Mouse (Mus musculus): ENCODE data around the gene Sfmbt1. TPM values are rescaled to one million over a fixed set of nuclear protein-coding genes. Genes with fewer than 3 reads are reported as not detected.
A peak's percentile ranks its signal among the peaks of the same experiment; 100 is the strongest.

Sfmbt1 gene
- polyA plus RNA-seq, 1 experiment: 2.8 TPM

GRCm38 (mm10) chr14:30784614-30785013 is 70.0 kb downstream of the Sfmbt1 start:
- Histone ChIP-seq H3K4me3 (no peak overlapping the region), H3K79me2 (ENCODE audit: control insufficient read depth, insufficient read depth) (no peaks in the 10 kb centered on the region), H3K27me3 (ENCODE audit: control insufficient read depth, insufficient read depth, insufficient read length) (no peaks in the 10 kb centered on the region), H3ac (ENCODE audit: control insufficient read depth, insufficient read length) (no peak overlapping the region), H3K36me3 (ENCODE audit: control insufficient read depth, insufficient read depth) (peaks cover 3% of the 10 kb centered on the region), H3K4me2 (ENCODE audit: low read depth) (no peak overlapping the region)
- TF ChIP-seq POLR2A (IDR thresholded peaks at IDR 0.05; ENCODE audit: insufficient read length, low read depth): no peak
- TF ChIP-seq TCF3 (IDR thresholded peaks at IDR 0.05; ENCODE audit: insufficient read length, low read depth): no peak
- TF ChIP-seq MAX (IDR thresholded peaks at IDR 0.05; ENCODE audit: low read depth): no peak
- no peak for TF ChIP-seq USF1 (IDR thresholded peaks at IDR 0.05; ENCODE audit: low read depth)
- no peak for TF ChIP-seq TCF12 (IDR thresholded peaks at IDR 0.05; ENCODE audit: insufficient read depth, poor library complexity, severe bottlenecking)
- no peak for TF ChIP-seq POLR2AphosphoS2 (IDR thresholded peaks at IDR 0.05; ENCODE audit: insufficient read length, low read depth)
- TF ChIP-seq CEBPB (IDR thresholded peaks at IDR 0.05; ENCODE audit: insufficient read depth, poor library complexity, severe bottlenecking): no peak
- TF ChIP-seq MYOD1 (IDR thresholded peaks at IDR 0.05; ENCODE audit: control insufficient read depth in 1 of 3, insufficient read length in 2 of 3, low read depth in 2 of 3): no peak
- TF ChIP-seq MYOG (IDR thresholded peaks at IDR 0.05; ENCODE audit: control insufficient read depth in 1 of 3, insufficient read depth in 1 of 3, insufficient read length in 2 of 3, low read depth in 2 of 3): no peak
- no peak for TF ChIP-seq SRF (IDR thresholded peaks at IDR 0.05; ENCODE audit: control insufficient read depth, insufficient read length, low read depth)
- TF ChIP-seq REST (IDR thresholded peaks at IDR 0.05; ENCODE audit: insufficient read depth, insufficient read length): no peak
- TF ChIP-seq E2F4 (IDR thresholded peaks at IDR 0.05; ENCODE audit: insufficient read depth): no peak

GRCm38 (mm10) chr14:30789471-30789870 is 74.8 kb downstream of the Sfmbt1 start:
- H3ac ChIP-seq (ENCODE audit: control insufficient read depth, insufficient read length): no peak overlapping the region
- H3K4me2 ChIP-seq (ENCODE audit: low read depth): no peak overlapping the region
- no peaks in the 10 kb centered on the region for H3K79me2 ChIP-seq (ENCODE audit: control insufficient read depth, insufficient read depth)
- H3K27me3 ChIP-seq (ENCODE audit: control insufficient read depth, insufficient read depth, insufficient read length): no peaks in the 10 kb centered on the region
- H3K4me3 ChIP-seq: no peak overlapping the region
- peaks cover 3% of the 10 kb centered on the region for H3K36me3 ChIP-seq (ENCODE audit: control insufficient read depth, insufficient read depth)
- TF ChIP-seq E2F4 (IDR thresholded peaks at IDR 0.05; ENCODE audit: insufficient read depth) (no peak), MAX (IDR thresholded peaks at IDR 0.05; ENCODE audit: low read depth) (no peak), USF1 (IDR thresholded peaks at IDR 0.05; ENCODE audit: low read depth) (no peak), POLR2AphosphoS2 (IDR thresholded peaks at IDR 0.05; ENCODE audit: insufficient read length, low read depth) (no peak), REST (IDR thresholded peaks at IDR 0.05; ENCODE audit: insufficient read depth, insufficient read length) (no peak), MYOD1 (IDR thresholded peaks at IDR 0.05; ENCODE audit: control insufficient read depth in 1 of 3, insufficient read length in 2 of 3, low read depth in 2 of 3) (no peak)

DNA sequence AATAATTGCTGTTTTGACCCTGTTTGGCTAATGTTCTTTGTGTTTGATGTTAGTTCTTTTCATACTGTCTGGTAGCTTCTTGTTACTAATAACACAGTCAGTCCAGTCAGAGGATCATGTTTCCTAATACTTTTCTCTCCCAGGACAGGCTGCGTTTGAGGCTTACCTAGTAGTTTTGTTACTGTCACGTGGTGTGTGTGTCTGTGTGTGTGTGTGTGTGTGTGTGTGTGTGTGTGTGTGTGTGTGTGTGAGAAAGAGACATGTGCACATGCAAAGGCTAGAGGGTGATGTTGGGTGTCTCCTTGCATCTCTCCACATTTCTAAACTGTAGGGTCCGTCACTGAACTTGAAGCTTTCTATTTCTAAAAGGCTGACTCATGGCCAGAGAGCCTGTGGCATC is 78.2 kb downstream of the Sfmbt1 start:
- Histone ChIP-seq H3K4me2 (ENCODE audit: low read depth) (no peak overlapping the region), H3K4me3 (no peak overlapping the region), H3K27me3 (ENCODE audit: control insufficient read depth, insufficient read depth, insufficient read length) (no peaks in the 10 kb centered on the region), H3K36me3 (ENCODE audit: control insufficient read depth, insufficient read depth) (no peaks in the 10 kb centered on the region), H3K79me2 (ENCODE audit: control insufficient read depth, insufficient read depth) (no peaks in the 10 kb centered on the region), H3ac (ENCODE audit: control insufficient read depth, insufficient read length) (no peak overlapping the region)
- TF ChIP-seq MYOD1 (IDR thresholded peaks at IDR 0.05; ENCODE audit: control insufficient read depth in 1 of 3, insufficient read length in 2 of 3, low read depth in 2 of 3): no peak
- TF ChIP-seq USF1 (IDR thresholded peaks at IDR 0.05; ENCODE audit: low read depth): peak; percentile 55

DNA sequence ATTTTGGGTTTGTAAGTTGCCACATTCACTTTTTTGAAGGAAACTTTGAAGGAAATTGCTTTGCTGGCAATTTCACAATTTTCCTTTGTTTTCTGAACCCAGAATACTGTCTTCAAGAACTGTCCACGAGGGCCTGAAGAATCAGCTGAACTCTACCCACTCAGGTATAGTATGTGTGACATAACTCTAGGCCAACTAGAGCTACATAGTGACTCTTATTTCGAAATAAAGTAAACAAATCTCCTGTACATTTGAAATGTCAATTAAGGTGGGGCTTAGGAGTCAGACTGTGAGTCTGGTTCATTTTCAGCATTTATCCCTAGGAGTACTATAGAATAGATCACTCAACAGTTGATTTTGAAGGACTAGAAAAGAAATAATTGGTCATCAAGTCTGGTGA is 87.1 kb downstream of the Sfmbt1 start:
- Histone ChIP-seq H3K36me3 (ENCODE audit: control insufficient read depth, insufficient read depth) (peaks cover 13% of the 10 kb centered on the region), H3K4me3 (no peak overlapping the region), H3K4me2 (ENCODE audit: low read depth) (no peak overlapping the region), H3K79me2 (ENCODE audit: control insufficient read depth, insufficient read depth) (no peaks in the 10 kb centered on the region), H3ac (ENCODE audit: control insufficient read depth, insufficient read length) (no peak overlapping the region), H3K27me3 (ENCODE audit: control insufficient read depth, insufficient read depth, insufficient read length) (no peaks in the 10 kb centered on the region)
- TF ChIP-seq MYOD1 (IDR thresholded peaks at IDR 0.05; ENCODE audit: control insufficient read depth in 1 of 3, insufficient read length in 2 of 3, low read depth in 2 of 3): no peak
- TF ChIP-seq CEBPB (IDR thresholded peaks at IDR 0.05; ENCODE audit: insufficient read depth, poor library complexity, severe bottlenecking): no peak
- no peak for TF ChIP-seq E2F4 (IDR thresholded peaks at IDR 0.05; ENCODE audit: insufficient read depth)
- no peak for TF ChIP-seq POLR2AphosphoS2 (IDR thresholded peaks at IDR 0.05; ENCODE audit: insufficient read length, low read depth)
- TF ChIP-seq REST (IDR thresholded peaks at IDR 0.05; ENCODE audit: insufficient read depth, insufficient read length): no peak
- no peak for TF ChIP-seq SRF (IDR thresholded peaks at IDR 0.05; ENCODE audit: control insufficient read depth, insufficient read length, low read depth)
- no peak for TF ChIP-seq TCF3 (IDR thresholded peaks at IDR 0.05; ENCODE audit: insufficient read length, low read depth)
- TF ChIP-seq TCF12 (IDR thresholded peaks at IDR 0.05; ENCODE audit: insufficient read depth, poor library complexity, severe bottlenecking): no peak
- no peak for TF ChIP-seq MAX (IDR thresholded peaks at IDR 0.05; ENCODE audit: low read depth)
- no peak for TF ChIP-seq USF1 (IDR thresholded peaks at IDR 0.05; ENCODE audit: low read depth)
- no peak for TF ChIP-seq POLR2A (IDR thresholded peaks at IDR 0.05; ENCODE audit: insufficient read length, low read depth)
- no peak for TF ChIP-seq MYOG (IDR thresholded peaks at IDR 0.05; ENCODE audit: control insufficient read depth in 1 of 3, insufficient read depth in 1 of 3, insufficient read length in 2 of 3, low read depth in 2 of 3)

DNA sequence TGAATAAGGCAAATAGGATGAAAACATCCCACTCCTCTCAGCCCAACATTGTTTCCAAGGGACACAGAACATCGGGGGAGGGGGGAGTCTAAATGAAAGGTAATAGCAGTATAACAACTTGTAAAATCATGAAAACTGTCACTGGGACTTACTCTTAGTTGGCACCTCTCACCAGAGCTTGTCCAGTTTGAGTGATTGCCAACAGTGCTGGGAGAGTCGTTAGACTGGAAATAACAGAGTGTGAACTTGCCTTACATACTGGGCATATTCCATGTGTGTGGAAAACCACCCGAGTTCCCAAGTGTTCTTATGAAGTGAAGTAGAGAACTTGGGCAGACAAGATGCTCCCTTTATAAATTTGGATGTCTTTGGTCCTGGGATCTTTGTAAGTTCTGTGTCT is 106.5 kb downstream of the Sfmbt1 start:
- no peak overlapping the region for H3K4me3 ChIP-seq
- H3K27me3 ChIP-seq (ENCODE audit: control insufficient read depth, insufficient read depth, insufficient read length): no peaks in the 10 kb centered on the region
- no peaks in the 10 kb centered on the region for H3K79me2 ChIP-seq (ENCODE audit: control insufficient read depth, insufficient read depth)
- no peak overlapping the region for H3ac ChIP-seq (ENCODE audit: control insufficient read depth, insufficient read length)
- no peak overlapping the region for H3K4me2 ChIP-seq (ENCODE audit: low read depth)
- no peak for TF ChIP-seq REST (IDR thresholded peaks at IDR 0.05; ENCODE audit: insufficient read depth, insufficient read length)
- TF ChIP-seq TCF3 (IDR thresholded peaks at IDR 0.05; ENCODE audit: insufficient read length, low read depth): no peak
- TF ChIP-seq POLR2A (IDR thresholded peaks at IDR 0.05; ENCODE audit: insufficient read length, low read depth): no peak
- TF ChIP-seq SRF (IDR thresholded peaks at IDR 0.05; ENCODE audit: control insufficient read depth, insufficient read length, low read depth): no peak
- TF ChIP-seq POLR2AphosphoS2 (IDR thresholded peaks at IDR 0.05; ENCODE audit: insufficient read length, low read depth): no peak
- no peak for TF ChIP-seq USF1 (IDR thresholded peaks at IDR 0.05; ENCODE audit: low read depth)
- no peak for TF ChIP-seq MYOD1 (IDR thresholded peaks at IDR 0.05; ENCODE audit: control insufficient read depth in 1 of 3, insufficient read length in 2 of 3, low read depth in 2 of 3)
- TF ChIP-seq TCF12 (IDR thresholded peaks at IDR 0.05; ENCODE audit: insufficient read depth, poor library complexity, severe bottlenecking): no peak
- H3K36me3 ChIP-seq (ENCODE audit: control insufficient read depth, insufficient read depth): peaks cover 11% of the 10 kb centered on the region

Data from myocyte (in vitro differentiated cells).